Mouse (Mus musculus) stomach, postnatal 0 days (tissue): ENCODE results near the gene Kmo. TPM values are rescaled to one million over a fixed set of nuclear protein-coding genes. Genes with fewer than 3 reads are reported as not detected.
A peak's percentile ranks its signal among the peaks of the same experiment; 100 is the strongest.

Source experiments
- ATAC-seq: fragments of 200-750 bp; cut with Nextera tagmentation; 2 replicates; pipeline ENCODE4 v1.8.0; 2017; ENCODE audit not compliant: low FRiP score, low TSS enrichment
- DNase-seq: peaks from one replicate; pipeline ENCODE4 v3.0.0-alpha.2; 2016; ENCODE audit warnings: low spot score
- H3K27ac ChIP-seq: fragments of 300-500 bp; sonication (generic); replicated peaks from 2 replicates; pipeline ENCODE4 v1.5.1; 2014; ENCODE audit warnings: mild to moderate bottlenecking, control low read depth
- H3K27me3 ChIP-seq: fragments of 300-500 bp; sonication (generic); 2 replicates; pipeline ENCODE4 v1.6.1; 2014; ENCODE audit warnings: low read length; ENCODE audit not compliant: control insufficient read depth, insufficient read depth
- H3K36me3 ChIP-seq: fragments of 300-500 bp; sonication (generic); 2 replicates; pipeline ENCODE4 v1.6.1; 2014; ENCODE audit warnings: low read length, mixed read lengths; ENCODE audit not compliant: control insufficient read depth, insufficient read depth
- H3K4me1 ChIP-seq: fragments of 300-500 bp; sonication (generic); replicated peaks from 2 replicates; pipeline ENCODE4 v1.6.1; 2014; ENCODE audit warnings: antibody characterized with exemption; ENCODE audit not compliant: control insufficient read depth, insufficient read depth
- H3K4me2 ChIP-seq: fragments of 300-500 bp; sonication (generic); replicated peaks from 2 replicates; pipeline ENCODE4 v1.6.1; 2014; ENCODE audit warnings: low read depth, mild to moderate bottlenecking, control low read depth, moderate library complexity
- H3K4me3 ChIP-seq: fragments of 300-500 bp; sonication (generic); 2 replicates; pipeline ENCODE4 v1.5.1; 2014; ENCODE audit warnings: low read depth, low read length, control low read depth
- H3K9ac ChIP-seq: fragments of 300-500 bp; sonication (generic); 2 replicates; pipeline ENCODE4 v1.6.1; 2014; ENCODE audit warnings: mild to moderate bottlenecking, low read length, control low read depth, mixed read lengths
- H3K9me3 ChIP-seq: fragments of 300-500 bp; sonication (generic); 2 replicates; pipeline ENCODE4 v1.6.1; 2016; ENCODE audit warnings: low read length; ENCODE audit not compliant: control insufficient read depth
- CTCF ChIP-seq: IDR thresholded peaks from 2 replicates; pipeline ENCODE4 v1.5.1; 2016; ENCODE audit warnings: antibody characterized with exemption, low read depth, mild to moderate bottlenecking, moderate library complexity
- EP300 ChIP-seq: optimal IDR thresholded peaks from 2 replicates; pipeline ENCODE3; 2016; ENCODE audit warnings: antibody characterized with exemption
- WGBS: fragments of 180-500 bp; shearing (Covaris S2); extraction: QIAGEN DNeasy Blood & Tissue Kit; methylation state at CpG from one replicate; pipeline ENCODE4 v1.1.7; 2014; 5-methylcytosine and 5-hydroxymethylcytosine counted together
- polyA plus RNA-seq: library from polyadenylated mRNA; unstranded; fragments of >200 nt; fragmentation: Nextera tagmentation; extraction: Ambion mirVana; gene quantifications from 2 replicates; pipeline ENCODE4 v1.2.1, GENCODE M21; 2015

The Kmo gene
- polyA plus RNA-seq, 1 experiment from 2014 or later = 0.15 TPM

- H3K4me1 ChIP-seq = 0 out of 2 replicates have a peak, but pooled peaks cover 3% of the 10 kb centered on the region
- H3K27me3 ChIP-seq = no peaks in the 10 kb centered on the region
- H3K27ac ChIP-seq = peak overlapping the region; percentile 71; the same call in 1 of the 2 replicates
- H3K9ac ChIP-seq = peak overlapping the region; percentile 27; the same call in 1 of the 2 replicates
- H3K4me3 ChIP-seq = peak overlapping the region; percentile 78
- TF ChIP-seq CTCF (peak; percentile 81), EP300 (no peak)
- peak overlapping the region; percentile 56 for H3K4me2 ChIP-seq
- no peaks in the 10 kb centered on the region for H3K36me3 ChIP-seq
- H3K9me3 ChIP-seq = no peaks in the 10 kb centered on the region
- DNase-seq (no peak), ATAC-seq (peak; percentile 45; the same call in 1 of the 2 replicates)
- WGBS = 78% methylated on average over 1 of the region's 1 CpGs
Measured at GRCm38 (mm10) chr1:175625990-175626692, 6.0 kb downstream of the Kmo start.

GRCm38 (mm10) chr1:175629248-175629647 lies 9.1 kb downstream of the Kmo start:
- ATAC-seq = no peak

GRCm38 (mm10) chr1:175630345-175630744 lies 10.2 kb downstream of the Kmo start:
- H3K27me3 ChIP-seq = no peaks in the 10 kb centered on the region
- H3K9ac ChIP-seq = no peak overlapping the region
- H3K27ac ChIP-seq = no peak overlapping the region
- no peak overlapping the region for H3K4me2 ChIP-seq
- no peaks in the 10 kb centered on the region for H3K4me1 ChIP-seq
- WGBS = 77% methylated on average over 5 of the region's 5 CpGs
- DNase-seq (no peak), ATAC-seq (no peak)
- H3K4me3 ChIP-seq = no peak overlapping the region
- H3K9me3 ChIP-seq = no peaks in the 10 kb centered on the region
- TF ChIP-seq CTCF = no peak
- TF ChIP-seq EP300 = no peak
- no peaks in the 10 kb centered on the region for H3K36me3 ChIP-seq

More at GRCm38 (mm10) chr1:175629248-175629647, 9.1 kb downstream of the Kmo start:
- H3K4me3 ChIP-seq = no peak overlapping the region
- no peak overlapping the region for H3K4me2 ChIP-seq
- no peak for TF ChIP-seq CTCF
- no peak for TF ChIP-seq EP300
- H3K4me1 ChIP-seq = 0 out of 2 replicates have a peak, but pooled peaks cover 3% of the 10 kb centered on the region
- DNase-seq = no peak
- H3K9ac ChIP-seq = no peak overlapping the region
- no peak overlapping the region for H3K27ac ChIP-seq
- no peaks in the 10 kb centered on the region for H3K27me3 ChIP-seq
- 80% methylated on average over 6 of the region's 6 CpGs for WGBS
- H3K36me3 ChIP-seq = no peaks in the 10 kb centered on the region
- H3K9me3 ChIP-seq = no peaks in the 10 kb centered on the region

- no peaks in the 10 kb centered on the region for H3K27me3 ChIP-seq
- TF ChIP-seq CTCF = no peak
- no peak for TF ChIP-seq EP300
- DNase-seq = no peak
- H3K4me3 ChIP-seq = no peak overlapping the region
- 76% methylated on average over 3 of the region's 3 CpGs for WGBS
- H3K9ac ChIP-seq = no peak overlapping the region
- no peak overlapping the region for H3K4me2 ChIP-seq
- H3K4me1 ChIP-seq = no peaks in the 10 kb centered on the region
- H3K9me3 ChIP-seq = no peaks in the 10 kb centered on the region
- H3K27ac ChIP-seq = no peak overlapping the region
- ATAC-seq = no peak
- no peaks in the 10 kb centered on the region for H3K36me3 ChIP-seq
Measured at GRCm38 (mm10) chr1:175631080-175631479, 10.9 kb downstream of the Kmo start.

- no peaks in the 10 kb centered on the region for H3K27me3 ChIP-seq
- H3K4me3 ChIP-seq = no peak overlapping the region
- no peak overlapping the region for H3K27ac ChIP-seq
- ATAC-seq = no peak
- no peaks in the 10 kb centered on the region for H3K4me1 ChIP-seq
- no peak for DNase-seq
- H3K9ac ChIP-seq = no peak overlapping the region
- H3K9me3 ChIP-seq = no peaks in the 10 kb centered on the region
- no peaks in the 10 kb centered on the region for H3K36me3 ChIP-seq
- H3K4me2 ChIP-seq = no peak overlapping the region
- 71% methylated on average over 10 of the region's 10 CpGs for WGBS
- TF ChIP-seq CTCF (no peak), EP300 (no peak)
Measured at GRCm38 (mm10) chr1:175631721-175632221, 11.6 kb downstream of the Kmo start.

- WGBS = 95% methylated on average over 14 of the region's 14 CpGs
- Histone ChIP-seq H3K27me3 (no peaks in the 10 kb centered on the region), H3K4me2 (no peak overlapping the region), H3K27ac (no peak overlapping the region), H3K9me3 (no peaks in the 10 kb centered on the region), H3K4me3 (no peak overlapping the region), H3K4me1 (no peaks in the 10 kb centered on the region), H3K9ac (no peak overlapping the region), H3K36me3 (no peaks in the 10 kb centered on the region)
- DNase-seq (no peak), ATAC-seq (no peak)
- TF ChIP-seq EP300 (no peak), CTCF (no peak)
Measured at GRCm38 (mm10) chr1:175632470-175632869, 12.3 kb downstream of the Kmo start.
